Mouse (Mus musculus) MEL (cell line): ENCODE measurements around the gene Tecpr1. TPM values are rescaled to one million over a fixed set of nuclear protein-coding genes. Genes with fewer than 3 reads are reported as not detected.

Experiments used
- DNase-seq: peaks from one replicate; pipeline ENCODE4 v3.0.0; 2011; ENCODE audit warnings: low read depth, low spot score
- H3K27ac ChIP-seq: 2 replicates; pipeline ENCODE4 v1.5.1; 2012; ENCODE audit warnings: low read depth, mild to moderate bottlenecking, control low read depth, low read length, moderate library complexity; ENCODE audit not compliant: control insufficient read depth
- H3K27me3 ChIP-seq, 2 experiments: fragments of 150-350 bp in 1 of 2; sonication (generic) in 1 of 2; 2 replicates each; pipeline ENCODE4 v1.6.1; 2012; ENCODE audit warnings: low read length in 2 of 2, mild to moderate bottlenecking in 2 of 2, improper control_type of control experiment in 1 of 2, moderate library complexity in 1 of 2; ENCODE audit not compliant: insufficient read depth in 2 of 2, control insufficient read depth in 1 of 2
- H3K36me3 ChIP-seq, 2 experiments: 2 replicates each; pipeline ENCODE4 v1.6.1; 2012 to 2014; ENCODE audit warnings: low read length in 2 of 2, improper control_type of control experiment in 1 of 2, inconsistent platforms in 1 of 2, mild to moderate bottlenecking in 1 of 2; ENCODE audit not compliant: insufficient read depth in 2 of 2, control insufficient read depth in 1 of 2
- H3K4me1 ChIP-seq, 2 experiments: fragments of 150-350 bp in 1 of 2; sonication (generic) in 1 of 2; 2 replicates each; pipeline ENCODE4 v1.6.1; 2012; ENCODE audit warnings: low read length in 2 of 2, improper control_type of control experiment in 1 of 2, mild to moderate bottlenecking in 1 of 2; ENCODE audit not compliant: insufficient read depth in 2 of 2, control insufficient read depth in 1 of 2
- H3K4me3 ChIP-seq, 2 experiments: fragments of 150-350 bp in 1 of 2; sonication (generic) in 1 of 2; 2 replicates each; pipeline ENCODE4 v1.5.1; 2012; ENCODE audit warnings: low read depth in 2 of 2, low read length in 2 of 2, mild to moderate bottlenecking in 2 of 2, moderate library complexity in 2 of 2, control low read depth in 1 of 2, improper control_type of control experiment in 1 of 2; ENCODE audit not compliant: control insufficient read depth in 1 of 2, insufficient read depth in 1 of 2
- H3K79me2 ChIP-seq: 2 replicates; pipeline ENCODE4 v1.6.1; 2012; ENCODE audit warnings: mild to moderate bottlenecking, low read length, moderate library complexity; ENCODE audit not compliant: control insufficient read depth, poor library complexity, insufficient read depth
- H3K9ac ChIP-seq: 2 replicates; pipeline ENCODE4 v1.6.1; 2012; ENCODE audit warnings: low read depth, mild to moderate bottlenecking, control low read depth, low read length, moderate library complexity; ENCODE audit not compliant: control insufficient read depth, poor library complexity, severe bottlenecking
- H3K9me3 ChIP-seq: fragments of 150-350 bp; sonication (generic); replicated peaks from 2 replicates; pipeline ENCODE4 v1.6.1; 2012; ENCODE audit warnings: mild to moderate bottlenecking, low read length, improper control_type of control experiment, moderate library complexity; ENCODE audit not compliant: insufficient read depth
- BHLHE40 ChIP-seq: IDR thresholded peaks from 2 replicates; pipeline ENCODE4 v1.6.1; 2012; ENCODE audit warnings: low read depth, mild to moderate bottlenecking, inconsistent platforms, low read length, improper control_type of control experiment, borderline replicate concordance
- CHD1 ChIP-seq: IDR thresholded peaks from 2 replicates; pipeline ENCODE4 v1.6.1; 2012; ENCODE audit warnings: low read depth, mild to moderate bottlenecking, inconsistent platforms, low read length, improper control_type of control experiment
- CHD2 ChIP-seq: IDR thresholded peaks from 2 replicates; pipeline ENCODE4 v1.6.1; 2011; ENCODE audit warnings: low read length, improper control_type of control experiment
- CTCF ChIP-seq, 3 experiments: IDR thresholded peaks in 2 of 3; conservative IDR thresholded peaks in 1 of 3; 2 replicates each; pipeline ENCODE4 v1.5.1; 2011 to 2012; ENCODE audit warnings: low read length in 3 of 3, low read depth in 2 of 3, mild to moderate bottlenecking in 2 of 3, improper control_type of control experiment in 1 of 3, inconsistent platforms in 1 of 3, mixed read lengths in 1 of 3, moderate library complexity in 1 of 3; ENCODE audit not compliant: control insufficient read depth in 1 of 3, insufficient read depth in 1 of 3, poor library complexity in 1 of 3, severe bottlenecking in 1 of 3
- E2F4 ChIP-seq: IDR thresholded peaks from 2 replicates; pipeline ENCODE4 v1.6.1; 2011; ENCODE audit warnings: low read depth, low read length, improper control_type of control experiment, borderline replicate concordance
- ELF1 ChIP-seq: IDR thresholded peaks from 2 replicates; pipeline ENCODE4 v1.6.1; 2014; ENCODE audit warnings: low read depth, mild to moderate bottlenecking, inconsistent platforms, low read length, improper control_type of control experiment, moderate library complexity
- EP300 ChIP-seq, 2 experiments: IDR thresholded peaks; 2 replicates each; pipeline ENCODE4 v1.6.1; 2011; ENCODE audit warnings: improper control_type of control experiment in 2 of 2, low read length in 2 of 2, low read depth in 1 of 2, mild to moderate bottlenecking in 1 of 2
- ETS1 ChIP-seq: IDR thresholded peaks from 2 replicates; pipeline ENCODE4 v1.6.1; 2012; ENCODE audit warnings: low read depth, mild to moderate bottlenecking, inconsistent platforms, low read length, improper control_type of control experiment, moderate library complexity
- GABPA ChIP-seq: IDR thresholded peaks from 2 replicates; pipeline ENCODE4 v1.6.1; 2012; ENCODE audit warnings: low read depth, mild to moderate bottlenecking, inconsistent platforms, low read length, improper control_type of control experiment, moderate library complexity
- GATA1 ChIP-seq: IDR thresholded peaks from 2 replicates; pipeline ENCODE4 v1.6.1; 2011; ENCODE audit warnings: low read depth, low read length, improper control_type of control experiment
- HCFC1 ChIP-seq: IDR thresholded peaks from 2 replicates; pipeline ENCODE4 v1.6.1; 2012; ENCODE audit warnings: low read depth, mild to moderate bottlenecking, inconsistent platforms, low read length, improper control_type of control experiment, moderate library complexity
- MAFK ChIP-seq: IDR thresholded peaks from 2 replicates; pipeline ENCODE4 v1.6.1; 2011; ENCODE audit warnings: low read depth, mild to moderate bottlenecking, low read length, improper control_type of control experiment, borderline replicate concordance
- MAX ChIP-seq: IDR thresholded peaks from 2 replicates; pipeline ENCODE4 v1.6.1; 2011; ENCODE audit warnings: low read length, improper control_type of control experiment
- MAZ ChIP-seq: IDR thresholded peaks from 2 replicates; pipeline ENCODE4 v1.6.1; 2012; ENCODE audit warnings: low read depth, mild to moderate bottlenecking, inconsistent platforms, low read length, improper control_type of control experiment
- MEF2A ChIP-seq: IDR thresholded peaks from 2 replicates; pipeline ENCODE4 v1.6.1; 2014; ENCODE audit warnings: low read depth, mild to moderate bottlenecking, inconsistent platforms, low read length, improper control_type of control experiment; ENCODE audit not compliant: poor library complexity, insufficient replicate concordance, severe bottlenecking; ENCODE audit errors: extremely low read depth
- MXI1 ChIP-seq: IDR thresholded peaks from 2 replicates; pipeline ENCODE4 v1.6.1; 2011; ENCODE audit warnings: mild to moderate bottlenecking, low read depth, low read length, improper control_type of control experiment
- MYB ChIP-seq: IDR thresholded peaks from 2 replicates; pipeline ENCODE4 v1.6.1; 2011; ENCODE audit warnings: mild to moderate bottlenecking, low read depth, low read length, improper control_type of control experiment
- MYC ChIP-seq: IDR thresholded peaks from 2 replicates; pipeline ENCODE4 v1.6.1; 2011; ENCODE audit warnings: low read depth, mild to moderate bottlenecking, low read length, improper control_type of control experiment, moderate library complexity
- NELFE ChIP-seq: IDR thresholded peaks from 2 replicates; pipeline ENCODE4 v1.6.1; 2011; ENCODE audit warnings: low read depth, low read length, improper control_type of control experiment
- NRF1 ChIP-seq: IDR thresholded peaks from 2 replicates; pipeline ENCODE4 v1.6.1; 2014; ENCODE audit warnings: low read depth, mild to moderate bottlenecking, inconsistent platforms, low read length, improper control_type of control experiment, moderate library complexity; ENCODE audit not compliant: poor library complexity, insufficient read depth, severe bottlenecking
- POLR2A ChIP-seq, 2 experiments: IDR thresholded peaks; 2 replicates each; pipeline ENCODE4 v1.6.1; 2011 to 2012; ENCODE audit warnings: low read length in 2 of 2, mild to moderate bottlenecking in 2 of 2, control low read depth in 1 of 2, improper control_type of control experiment in 1 of 2, low read depth in 1 of 2, moderate library complexity in 1 of 2; ENCODE audit not compliant: control insufficient read depth in 1 of 2, insufficient read depth in 1 of 2, poor library complexity in 1 of 2
- POLR2AphosphoS2 ChIP-seq: IDR thresholded peaks from 2 replicates; pipeline ENCODE4 v1.6.1; 2011; ENCODE audit warnings: low read length, improper control_type of control experiment
- RAD21 ChIP-seq: IDR thresholded peaks from 2 replicates; pipeline ENCODE4 v1.6.1; 2011; ENCODE audit warnings: mild to moderate bottlenecking, low read depth, low read length, improper control_type of control experiment
- SIN3A ChIP-seq: IDR thresholded peaks from 2 replicates; pipeline ENCODE4 v1.6.1; 2012; ENCODE audit warnings: low read length, improper control_type of control experiment, inconsistent platforms
- SMC3 ChIP-seq: IDR thresholded peaks from 2 replicates; pipeline ENCODE4 v1.6.1; 2011; ENCODE audit warnings: low read depth, low read length, improper control_type of control experiment
- TBP ChIP-seq: IDR thresholded peaks from 2 replicates; pipeline ENCODE4 v1.8.0; 2011; ENCODE audit warnings: low read depth, low read length, improper control_type of control experiment
- TCF12 ChIP-seq: IDR thresholded peaks from 2 replicates; pipeline ENCODE4 v1.6.1; 2014; ENCODE audit warnings: low read depth, mild to moderate bottlenecking, inconsistent platforms, low read length, improper control_type of control experiment, moderate library complexity
- UBTF ChIP-seq: IDR thresholded peaks from 2 replicates; pipeline ENCODE4 v1.6.1; 2012; ENCODE audit warnings: low read depth, mild to moderate bottlenecking, inconsistent platforms, low read length, improper control_type of control experiment, moderate library complexity, borderline replicate concordance; ENCODE audit not compliant: insufficient read depth
- USF1 ChIP-seq: IDR thresholded peaks from 2 replicates; pipeline ENCODE4 v1.6.1; 2014; ENCODE audit warnings: low read depth, mild to moderate bottlenecking, inconsistent platforms, low read length, improper control_type of control experiment, moderate library complexity
- USF2 ChIP-seq, 2 experiments: IDR thresholded peaks; 2 replicates each; pipeline ENCODE4 v1.6.1; 2011 to 2012; ENCODE audit warnings: improper control_type of control experiment in 2 of 2, low read length in 2 of 2, borderline replicate concordance in 1 of 2, inconsistent platforms in 1 of 2, low read depth in 1 of 2, mild to moderate bottlenecking in 1 of 2; ENCODE audit not compliant: insufficient read depth in 1 of 2
- ZC3H11A ChIP-seq: IDR thresholded peaks from 2 replicates; pipeline ENCODE4 v1.6.1; 2012; ENCODE audit warnings: low read depth, mild to moderate bottlenecking, inconsistent platforms, low read length, improper control_type of control experiment
- ZKSCAN1 ChIP-seq: IDR thresholded peaks from 2 replicates; pipeline ENCODE4 v1.6.1; 2012; ENCODE audit warnings: low read depth, mild to moderate bottlenecking, inconsistent platforms, low read length, improper control_type of control experiment, moderate library complexity
- ZMIZ1 ChIP-seq: IDR thresholded peaks from 2 replicates; pipeline ENCODE4 v1.6.1; 2012; ENCODE audit warnings: low read depth, mild to moderate bottlenecking, inconsistent platforms, low read length, improper control_type of control experiment, moderate library complexity
- ZNF384 ChIP-seq: IDR thresholded peaks from 2 replicates; pipeline ENCODE4 v1.6.1; 2012; ENCODE audit warnings: low read depth, mild to moderate bottlenecking, inconsistent platforms, low read length, improper control_type of control experiment
- polyA plus RNA-seq, 2 experiments: library from polyadenylated mRNA; stranded (reverse) in 1 of 2; unstranded in 1 of 2; fragments of >175 nt in 1 of 2; fragments of >200 nt in 1 of 2; gene quantifications; 2 replicates each; pipeline versions ENCODE4 v1.2.1 to v1.2.4; 2012; ENCODE audit warnings: low replicate concordance in 2 of 2, low read depth in 1 of 2; ENCODE audit not compliant: insufficient read length in 2 of 2, insufficient read depth in 1 of 2, missing spikeins in 1 of 2
- total RNA-seq: library from RNA; depleted of rRNA; stranded (reverse); fragments of 300-350 nt; gene quantifications from 2 replicates; pipeline ENCODE4 v1.2.3, GENCODE M21; 2012

Tecpr1 gene
- total and polyA plus RNA-seq, 3 experiments = 6.2 to 9.0 TPM; not detected in 1

- H3K4me3 ChIP-seq = peak overlapping the region; percentile 65 to 90
- H3K27me3 ChIP-seq = no peaks in the 10 kb centered on the region
- TF ChIP-seq ZKSCAN1 = no peak
- no peak for TF ChIP-seq MYC
- TF ChIP-seq CTCF (IDR thresholded peaks at IDR 0.05 in 2 of 3, conservative IDR thresholded peaks at IDR 0.05 in 1 of 3; ENCODE audit: control insufficient read depth in 1 of 3, insufficient read depth in 1 of 3, low read depth in 2 of 3, low read length in 3 of 3, poor library complexity in 1 of 3, severe bottlenecking in 1 of 3) = no peak
- TF ChIP-seq UBTF = no peak
- no peak for TF ChIP-seq RAD21
- TF ChIP-seq SMC3 = no peak
- peak; percentile 79; the same call in 1 of the 2 replicates for TF ChIP-seq MAZ
- no peak for TF ChIP-seq MYB
- no peak for TF ChIP-seq CHD1
- no peak for TF ChIP-seq ZMIZ1
- TF ChIP-seq ZC3H11A = no peak
- no peak for TF ChIP-seq ZNF384
- no peak for TF ChIP-seq E2F4
- no peak for TF ChIP-seq HCFC1
- TF ChIP-seq GABPA = no peak
- no peak for TF ChIP-seq TCF12
- TF ChIP-seq GATA1 = no peak
- no peak for TF ChIP-seq ELF1
- no peak for TF ChIP-seq NELFE
- no peak for TF ChIP-seq CHD2
- TF ChIP-seq POLR2AphosphoS2 = no peak
- TF ChIP-seq EP300 (IDR thresholded peaks at IDR 0.05; ENCODE audit: low read depth in 1 of 2, low read length in 2 of 2) = no peak
- TF ChIP-seq MXI1 = peak; percentile 87
- TF ChIP-seq BHLHE40 = peak; percentile 89
- peak; percentile 49; the same call in 1 of the 2 replicates for TF ChIP-seq SIN3A
- TF ChIP-seq MEF2A = no peak
- no peak for TF ChIP-seq NRF1
- TF ChIP-seq MAFK = no peak
- no peak for TF ChIP-seq ETS1
- TF ChIP-seq POLR2A (IDR thresholded peaks at IDR 0.05; ENCODE audit: control insufficient read depth in 1 of 2, insufficient read depth in 1 of 2, low read depth in 1 of 2, low read length in 2 of 2, poor library complexity in 1 of 2) = no peak; a peak in 1 of 4 replicates
- 0 out of 2 replicates have a peak, but pooled peaks have one; percentile 37 for TF ChIP-seq TBP
- no peak for TF ChIP-seq MAX
- TF ChIP-seq USF2 (IDR thresholded peaks at IDR 0.05; ENCODE audit: borderline replicate concordance in 1 of 2, insufficient read depth in 1 of 2, low read depth in 1 of 2, low read length in 2 of 2) = no peak
- TF ChIP-seq USF1 = peak; percentile 24; the same call in 1 of the 2 replicates
- H3K27ac ChIP-seq = peak overlapping the region; percentile 45; the same call in 1 of the 2 replicates
- no peaks in the 10 kb centered on the region for H3K9me3 ChIP-seq
- no peaks in the 10 kb centered on the region for H3K36me3 ChIP-seq
- peaks cover 3% of the 10 kb centered on the region in 2 experiments; a peak in 2 of 4 replicates for H3K4me1 ChIP-seq
- DNase-seq = peak; percentile 69
- peak overlapping the region; percentile 93 for H3K9ac ChIP-seq
- H3K79me2 ChIP-seq = peaks cover 17% of the 10 kb centered on the region
These were observed 32.5 kb upstream of the Tecpr1 start for GRCm38 (mm10) chr5:144255632-144256540.
